Mouse (Mus musculus): ENCODE measurements around the gene Ifna15. TPM values are rescaled to one million over a fixed set of nuclear protein-coding genes. Genes with fewer than 3 reads are reported as not detected.
"Not testable (repeated sequence)": the region's sequence is repeated elsewhere in the genome, so short reads cannot be mapped to it uniquely, and the experiment has no call there.

The Ifna15 gene
- total RNA-seq (2017): not detected in 3 replicates

DNA sequence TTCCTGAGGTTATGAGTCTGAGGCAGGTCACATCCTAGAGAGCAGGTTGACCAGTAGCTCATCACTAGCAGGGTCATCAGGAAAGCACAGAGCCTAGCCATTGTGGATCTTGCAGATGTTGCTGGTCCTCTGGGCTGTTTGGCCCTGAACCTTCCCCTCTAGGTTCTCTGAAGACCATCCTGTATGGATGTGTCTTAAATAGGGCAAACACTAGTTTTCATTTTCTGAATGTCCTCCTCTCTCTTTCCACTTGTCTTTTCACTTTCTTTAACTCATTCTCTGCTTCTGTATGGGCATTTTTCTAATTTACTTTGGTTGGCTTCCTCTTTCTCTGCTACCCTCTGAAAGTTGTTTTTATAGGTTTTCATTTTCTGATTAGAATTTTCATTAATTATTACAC lies at the start of gene Ifna15:
Gene Ifna15, minus strand, starts transcription at position 101 of the 400 bp plus-strand sequence.
- not testable (repeated sequence) for ATAC-seq (replicated peaks; ENCODE audit: insufficient number of reproducible peaks, low FRiP score, low TSS enrichment, poor library complexity, severe bottlenecking)

GRCm38 (mm10) chr4:88603276-88603675 lies 45.2 kb upstream of the Ifna15 start, which contains the start of gene Ifna12:
Gene Ifna12, minus strand, starts transcription at chr4:88603376.
- ATAC-seq (replicated peaks; ENCODE audit: insufficient number of reproducible peaks, low FRiP score, low TSS enrichment, poor library complexity, severe bottlenecking): no peak

- ATAC-seq (replicated peaks; ENCODE audit: insufficient number of reproducible peaks, low FRiP score, low TSS enrichment, poor library complexity, severe bottlenecking): no peak
Observed at GRCm38 (mm10) chr4:88592285-88592684, 34.2 kb upstream of the Ifna15 start, which contains the start of gene Ifna9. Gene Ifna9, minus strand, starts transcription at chr4:88592385.

DNA sequence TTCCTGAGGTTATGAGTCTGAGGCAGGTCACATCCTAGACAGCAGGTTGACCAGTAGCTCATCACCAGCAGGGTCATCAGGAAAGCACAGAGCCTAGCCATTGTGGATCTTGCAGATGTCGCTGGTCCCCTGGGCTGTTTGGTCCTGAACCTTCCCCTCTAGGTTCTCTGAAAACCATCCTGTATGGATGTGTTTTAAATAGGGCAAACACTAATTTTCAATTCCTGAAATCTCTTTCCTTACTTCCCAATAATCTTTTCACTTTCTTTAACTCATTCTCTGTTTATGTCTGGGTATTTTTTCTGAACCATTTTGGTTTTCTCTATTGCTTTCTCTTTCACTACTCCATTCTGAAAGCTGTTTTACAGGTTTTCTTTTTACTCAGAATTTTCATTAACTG lies 13.7 kb upstream of the Ifna15 start, which contains the start of gene Ifna14:
Gene Ifna14, minus strand, starts transcription at position 101 of the 400 bp plus-strand sequence.
- ATAC-seq (replicated peaks; ENCODE audit: insufficient number of reproducible peaks, low FRiP score, low TSS enrichment, poor library complexity, severe bottlenecking): no peak

GRCm38 (mm10) chr4:88561791-88562190 lies 3.7 kb upstream of the Ifna15 start:
- ATAC-seq (replicated peaks; ENCODE audit: insufficient number of reproducible peaks, low FRiP score, low TSS enrichment, poor library complexity, severe bottlenecking): no peak

GRCm38 (mm10) chr4:88550161-88550945 lies 7.7 kb downstream of the Ifna15 start:
- ATAC-seq (replicated peaks; ENCODE audit: insufficient number of reproducible peaks, low FRiP score, low TSS enrichment, poor library complexity, severe bottlenecking): peak; percentile 98

- ATAC-seq (replicated peaks; ENCODE audit: insufficient number of reproducible peaks, low FRiP score, low TSS enrichment, poor library complexity, severe bottlenecking): no peak
Observed at GRCm38 (mm10) chr4:88547986-88548385, 10.1 kb downstream of the Ifna15 start.

GRCm38 (mm10) chr4:88543649-88544234 lies 14.3 kb downstream of the Ifna15 start:
- ATAC-seq (replicated peaks; ENCODE audit: insufficient number of reproducible peaks, low FRiP score, low TSS enrichment, poor library complexity, severe bottlenecking): peak; percentile 88

DNA sequence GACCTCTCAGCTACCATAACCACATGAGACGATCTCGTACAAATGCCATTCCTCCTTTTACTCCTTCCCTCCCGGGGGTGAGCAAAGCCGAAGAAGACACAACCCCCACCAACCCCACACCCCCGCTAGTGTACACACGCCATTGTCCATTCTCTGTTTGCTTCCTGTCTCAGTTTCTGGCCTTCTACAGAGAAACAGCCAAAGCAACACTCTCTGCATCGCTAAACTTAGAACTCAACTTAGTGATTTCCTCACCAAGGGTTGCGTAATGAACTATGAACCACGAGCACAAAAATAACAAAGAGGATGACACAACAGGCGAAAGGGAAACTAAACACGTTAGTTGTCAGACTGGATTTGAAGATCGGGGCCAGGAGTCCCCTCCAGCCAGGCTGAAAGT lies 20.7 kb downstream of the Ifna15 start:
- peak; percentile 95 for ATAC-seq (replicated peaks; ENCODE audit: insufficient number of reproducible peaks, low FRiP score, low TSS enrichment, poor library complexity, severe bottlenecking)

DNA sequence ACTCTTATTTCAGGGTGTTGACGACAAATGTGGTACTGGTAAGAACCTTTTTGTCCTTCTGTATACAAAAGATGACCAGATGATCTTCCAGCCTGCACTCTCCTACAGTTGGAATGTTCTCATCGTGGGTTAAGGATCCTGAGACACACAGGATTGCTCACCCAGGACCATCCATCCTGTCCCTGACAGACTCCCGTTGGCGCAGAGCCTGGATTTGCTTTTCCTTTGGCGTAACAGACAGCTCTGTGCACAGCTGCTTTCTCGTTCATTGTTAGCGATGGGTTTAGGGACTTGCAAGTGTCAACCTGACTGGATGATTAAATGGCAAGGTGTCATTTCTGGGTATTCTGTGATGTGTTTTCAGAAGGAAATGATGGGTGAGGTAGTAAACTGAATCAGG lies 21.4 kb downstream of the Ifna15 start:
- ATAC-seq (replicated peaks; ENCODE audit: insufficient number of reproducible peaks, low FRiP score, low TSS enrichment, poor library complexity, severe bottlenecking): 0 out of 2 replicates have a peak, but pooled peaks have one; percentile 7

DNA sequence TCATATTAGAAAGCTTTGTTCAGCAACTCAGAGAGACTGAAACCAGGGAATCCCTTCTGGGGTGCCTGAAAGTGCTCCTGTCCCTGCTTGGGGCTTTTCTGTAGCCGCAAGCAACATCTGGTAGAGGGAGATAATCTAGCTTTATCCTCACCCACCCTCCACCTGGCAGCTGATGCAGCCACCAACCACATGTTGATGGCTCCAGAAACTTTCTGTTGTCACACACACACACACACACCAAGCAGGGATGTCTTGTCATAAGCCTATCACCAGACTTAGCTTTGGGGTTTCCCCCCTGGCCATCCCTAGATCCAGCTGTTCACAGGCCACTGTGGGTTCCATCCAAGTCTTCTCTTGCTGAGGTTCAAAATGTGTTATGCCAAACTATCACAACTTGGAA lies 22.3 kb downstream of the Ifna15 start:
- no peak for ATAC-seq (replicated peaks; ENCODE audit: insufficient number of reproducible peaks, low FRiP score, low TSS enrichment, poor library complexity, severe bottlenecking)

DNA sequence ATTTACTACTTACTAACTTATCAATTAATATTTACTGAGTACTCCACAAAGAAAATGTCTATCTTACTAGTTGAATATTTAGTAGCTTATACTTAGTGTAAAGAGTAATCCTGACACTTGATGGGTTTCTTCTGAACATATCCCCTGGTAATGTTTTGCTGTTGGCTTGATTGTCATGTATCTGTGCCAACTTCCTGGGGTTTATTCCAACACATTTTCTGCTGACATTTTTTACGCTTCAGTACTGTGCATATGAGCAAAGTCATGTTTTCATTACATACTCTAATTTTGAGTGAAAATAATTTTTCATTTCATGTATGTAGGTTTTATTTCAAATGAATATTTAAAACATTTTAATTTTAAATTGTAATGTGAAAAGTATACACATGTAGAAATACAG lies 23.1 kb downstream of the Ifna15 start:
- ATAC-seq (replicated peaks; ENCODE audit: insufficient number of reproducible peaks, low FRiP score, low TSS enrichment, poor library complexity, severe bottlenecking): no peak

GRCm38 (mm10) chr4:88533499-88533898 lies 24.5 kb downstream of the Ifna15 start:
- no peak for ATAC-seq (replicated peaks; ENCODE audit: insufficient number of reproducible peaks, low FRiP score, low TSS enrichment, poor library complexity, severe bottlenecking)

GRCm38 (mm10) chr4:88530892-88531291 lies 27.2 kb downstream of the Ifna15 start:
- ATAC-seq (replicated peaks; ENCODE audit: insufficient number of reproducible peaks, low FRiP score, low TSS enrichment, poor library complexity, severe bottlenecking): no peak

DNA sequence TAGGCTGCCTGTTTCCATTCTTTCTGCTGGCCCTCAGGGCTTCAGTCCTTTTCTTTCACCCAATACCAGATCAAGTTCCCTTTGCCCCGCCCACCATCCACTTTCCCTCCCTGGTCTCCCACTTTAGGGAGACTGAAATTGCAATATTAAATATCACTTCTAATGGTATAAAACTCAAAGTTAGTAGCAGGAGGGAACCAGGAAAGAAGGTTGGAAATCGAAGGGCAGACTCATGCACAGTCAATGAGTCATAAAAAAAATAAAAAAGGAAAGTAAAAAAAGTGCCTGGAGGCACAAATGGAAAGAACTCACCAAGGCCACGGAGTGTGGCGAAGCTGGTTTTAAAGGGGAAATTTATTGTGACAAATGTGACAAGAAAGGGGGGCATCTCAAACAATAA lies 27.8 kb downstream of the Ifna15 start:
- no peak for ATAC-seq (replicated peaks; ENCODE audit: insufficient number of reproducible peaks, low FRiP score, low TSS enrichment, poor library complexity, severe bottlenecking)

DNA sequence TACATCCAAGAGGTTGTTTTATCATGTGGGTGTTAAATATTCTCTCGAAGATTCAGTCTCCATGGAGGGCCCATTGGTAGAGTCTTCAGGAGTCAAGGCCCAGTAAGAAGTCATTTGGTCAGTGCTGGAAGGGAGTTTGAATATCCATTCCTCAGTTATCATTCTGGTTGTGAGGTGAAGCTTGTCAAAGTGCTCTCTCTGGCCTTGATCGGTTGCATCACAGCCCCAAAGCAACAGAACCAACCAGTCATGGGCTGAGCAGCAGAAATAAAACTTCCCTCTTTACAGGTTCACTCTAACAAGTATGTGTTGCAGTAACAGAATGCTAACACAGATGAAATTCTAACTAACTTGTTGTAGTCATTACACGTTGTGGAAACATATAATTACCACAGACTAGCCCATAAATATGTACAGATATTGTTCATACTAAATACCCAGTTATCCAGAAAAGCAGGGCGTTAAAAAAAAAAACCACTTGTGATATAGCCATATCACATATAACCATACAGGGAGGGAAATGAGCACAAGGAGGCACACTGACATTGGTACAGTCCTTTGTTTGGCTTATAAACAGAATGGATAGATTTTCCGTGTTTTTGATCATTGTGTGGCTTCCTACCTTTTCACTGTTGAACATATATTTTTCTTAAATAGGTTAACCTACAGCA lies 31.5 kb downstream of the Ifna15 start:
- no peak for ATAC-seq (replicated peaks; ENCODE audit: insufficient number of reproducible peaks, low FRiP score, low TSS enrichment, poor library complexity, severe bottlenecking)

DNA sequence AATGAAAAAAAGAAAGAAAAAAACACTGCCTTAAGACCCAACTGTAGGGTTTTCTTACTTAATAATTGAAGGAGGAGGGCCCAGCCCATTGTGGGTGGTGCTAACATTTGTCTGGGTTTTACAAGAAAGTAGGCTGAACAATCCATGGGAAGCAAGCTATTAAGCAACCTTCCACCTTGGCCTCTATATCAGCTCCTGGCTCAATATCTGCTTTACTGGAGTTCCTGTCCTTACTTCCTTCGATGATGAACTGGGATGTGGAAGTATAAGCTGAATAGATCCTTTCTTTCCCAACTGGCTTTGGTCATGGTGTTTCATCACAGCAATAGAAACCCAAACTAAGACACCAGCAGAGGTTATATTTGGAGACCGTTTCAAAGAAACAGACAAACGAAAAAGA lies 32.7 kb downstream of the Ifna15 start:
- ATAC-seq (replicated peaks; ENCODE audit: insufficient number of reproducible peaks, low FRiP score, low TSS enrichment, poor library complexity, severe bottlenecking): no peak

GRCm38 (mm10) chr4:88523241-88523640 lies 34.8 kb downstream of the Ifna15 start:
- no peak for ATAC-seq (replicated peaks; ENCODE audit: insufficient number of reproducible peaks, low FRiP score, low TSS enrichment, poor library complexity, severe bottlenecking)

GRCm38 (mm10) chr4:88522674-88523073 lies 35.4 kb downstream of the Ifna15 start, which contains the start of gene Ifnb1:
Gene Ifnb1, minus strand, starts transcription at chr4:88522774.
- ATAC-seq (replicated peaks; ENCODE audit: insufficient number of reproducible peaks, low FRiP score, low TSS enrichment, poor library complexity, severe bottlenecking): no peak
